Mouse (Mus musculus) thymus, adult 2 months (tissue): ENCODE measurements around the gene Pla2g4a.

ENCODE experiments used
- CTCF ChIP-seq: fragments of 200-500 bp; IDR thresholded peaks from 2 replicates; pipeline ENCODE4 v1.5.1; 2012; ENCODE audit warnings: mild to moderate bottlenecking, control low read depth, low read length, moderate library complexity, borderline replicate concordance; ENCODE audit not compliant: control insufficient read depth, poor library complexity, insufficient read depth; ENCODE audit errors: extremely low read depth
- POLR2A ChIP-seq: fragments of 200-500 bp; IDR thresholded peaks from 2 replicates; pipeline ENCODE4 v1.6.1; 2012; ENCODE audit warnings: mild to moderate bottlenecking, low read length, control low read depth, moderate library complexity; ENCODE audit not compliant: control insufficient read depth, poor library complexity, insufficient read depth; ENCODE audit errors: extremely low read depth

DNA sequence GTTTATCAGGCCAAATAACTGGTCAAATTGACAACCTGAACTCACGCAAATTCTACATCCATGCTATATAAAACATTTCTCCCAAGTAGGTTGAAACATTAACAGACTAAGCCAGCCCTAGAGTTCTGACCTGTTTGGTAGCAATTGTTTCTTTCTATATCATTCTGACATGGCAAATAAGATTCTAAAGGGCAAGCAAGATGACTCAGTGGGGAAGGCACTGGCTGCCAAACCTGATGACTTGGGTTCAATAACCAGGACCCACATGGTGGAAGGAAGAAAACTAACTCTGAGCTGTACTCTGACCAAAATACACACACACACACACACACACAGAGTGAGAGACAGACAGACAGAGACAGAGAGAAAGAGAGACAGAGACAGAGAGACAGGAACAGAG lies 11.8 kb downstream of the Pla2g4a start:
- TF ChIP-seq CTCF (no peak), POLR2A (no peak)
